Mouse (Mus musculus): ENCODE measurements at regions not wholly inside any gene's neighbourhood (a gene's known extent, or its start where the extent isn't known, plus 50 kb on each side); places are given as distances from the start of the nearest gene placed in this dataset.
A peak's percentile ranks its signal among the peaks of the same experiment; 100 is the strongest.

DNA sequence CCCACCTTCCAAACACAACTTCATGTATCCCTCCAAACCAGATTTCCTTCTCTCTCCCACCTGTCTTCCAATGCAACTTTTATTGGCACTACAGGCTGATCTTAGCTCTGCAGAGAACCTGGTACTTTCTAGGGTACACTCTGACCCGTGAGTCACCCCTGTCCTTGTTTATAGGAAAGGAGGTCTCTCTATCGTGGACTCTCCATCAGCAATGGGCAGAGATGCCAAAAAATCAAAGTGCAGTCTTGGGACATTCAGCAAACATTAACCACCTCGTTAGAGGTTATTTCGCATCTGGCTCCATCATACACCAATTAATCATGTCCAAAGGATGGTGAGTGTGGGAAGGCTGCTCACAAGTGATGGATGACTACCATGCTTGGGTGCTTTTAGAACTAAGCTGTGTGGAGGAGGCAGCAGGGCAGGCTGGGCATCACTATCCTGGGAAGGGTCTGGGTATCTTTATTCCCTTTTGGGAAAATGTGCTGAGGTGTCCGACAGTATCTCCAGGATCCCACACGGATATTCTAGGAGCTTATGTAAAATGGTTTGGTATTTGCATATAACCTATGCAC, 214.0 kb upstream of the Dynlrb2 start:
- no peak for DNase-seq (ENCODE audit: low spot score)

DNA sequence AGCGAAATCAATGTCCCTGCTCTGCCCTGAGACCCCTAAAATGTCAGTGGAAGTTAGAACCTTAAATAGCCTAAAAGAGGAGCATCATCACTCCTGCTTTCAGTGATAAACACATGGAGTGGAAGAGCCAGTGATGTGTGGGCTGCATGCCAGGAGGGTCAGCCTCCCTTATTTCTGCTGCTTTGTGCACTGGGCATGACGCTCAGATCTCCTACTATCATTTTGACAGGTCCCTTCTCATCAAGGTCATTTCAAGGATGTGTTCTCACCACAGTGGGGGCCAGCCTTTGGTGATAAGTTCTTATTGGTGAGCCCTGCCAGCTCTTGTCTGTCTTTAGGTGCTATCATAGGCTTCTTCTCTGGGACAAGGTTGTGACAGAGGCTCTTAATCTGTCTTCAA, 215.5 kb upstream of the Dynlrb2 start:
- DNase-seq (ENCODE audit: low spot score): no peak

DNA sequence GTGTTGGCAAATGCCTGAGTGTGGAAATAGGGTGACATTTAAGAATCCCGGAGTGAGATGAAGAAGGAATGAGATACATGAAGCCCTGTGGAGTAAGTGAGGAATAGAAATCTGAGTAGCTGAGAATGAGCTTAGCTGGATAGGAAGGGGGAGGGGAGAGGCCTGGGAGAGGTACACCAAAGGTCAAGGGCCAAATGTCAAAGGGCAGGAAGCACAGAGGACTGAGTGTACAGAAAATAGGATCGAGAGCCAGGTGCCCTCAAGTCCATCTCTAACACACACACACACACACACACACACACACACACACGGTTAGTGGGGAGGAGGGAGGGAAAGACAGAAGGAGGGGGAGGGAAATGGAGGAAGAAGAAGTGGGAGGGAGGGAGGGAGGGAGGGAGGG, 220.8 kb upstream of the Dynlrb2 start:
- DNase-seq (ENCODE audit: low spot score): no peak

DNA sequence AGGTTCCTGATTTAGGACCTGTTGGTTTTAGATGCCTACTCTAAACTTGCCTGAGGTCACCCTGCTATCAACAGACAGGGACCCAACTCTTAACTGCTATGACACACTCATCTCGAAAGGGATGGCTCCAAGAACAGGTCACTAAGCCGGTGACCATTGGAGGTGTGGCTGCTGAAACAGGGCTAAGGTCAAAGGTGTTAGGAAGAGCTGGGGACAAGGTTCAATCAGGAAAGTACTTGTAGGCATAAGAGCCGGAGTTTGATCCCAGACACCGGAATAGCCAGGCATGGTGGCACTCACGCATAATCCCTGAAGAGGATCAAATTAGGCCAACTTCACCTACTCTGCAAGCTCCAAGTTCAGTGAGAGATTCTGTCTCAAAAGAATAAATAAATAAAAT, 222.4 kb upstream of the Dynlrb2 start:
- DNase-seq (ENCODE audit: low spot score): no peak

DNA sequence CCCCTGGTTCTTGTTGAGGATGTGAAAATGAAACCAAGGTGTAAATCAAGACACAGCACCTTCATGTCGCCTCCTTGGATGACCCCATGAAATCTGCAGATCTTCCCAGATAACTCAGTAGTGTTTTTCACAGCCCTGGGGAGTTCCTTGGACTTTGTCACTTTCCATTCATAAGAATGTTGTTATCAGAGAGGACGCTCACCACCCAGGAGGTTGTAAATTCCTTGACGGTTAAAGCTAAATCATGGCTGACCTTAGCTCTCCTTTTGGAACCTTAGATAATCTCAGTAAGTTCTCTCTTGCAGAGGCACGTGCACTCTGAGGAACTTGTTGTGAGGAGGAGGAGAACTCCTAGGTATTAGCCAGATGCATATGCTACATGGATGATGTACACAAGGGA, 229.8 kb upstream of the Dynlrb2 start:
- DNase-seq (ENCODE audit: low spot score): no peak

DNA sequence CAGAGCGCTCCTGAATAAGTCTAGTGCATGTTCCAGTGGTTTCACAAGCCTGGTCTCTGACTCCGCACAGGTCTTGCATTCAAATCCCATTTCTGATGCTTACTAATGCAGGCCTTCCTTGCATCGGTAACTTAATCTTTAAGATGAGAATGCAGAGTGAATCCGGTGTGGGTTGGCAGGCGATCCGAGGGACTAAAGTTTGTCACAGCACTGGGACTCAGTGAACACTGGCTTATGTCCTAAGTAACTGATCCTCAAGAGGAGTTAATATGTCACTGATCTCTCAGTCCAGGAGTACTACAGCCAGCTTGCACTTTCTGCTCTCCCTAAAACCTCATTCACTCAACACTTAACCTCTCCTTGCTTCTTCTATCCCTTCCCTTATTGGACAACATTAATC, 233.5 kb upstream of the Dynlrb2 start:
- DNase-seq (ENCODE audit: low spot score): no peak

DNA sequence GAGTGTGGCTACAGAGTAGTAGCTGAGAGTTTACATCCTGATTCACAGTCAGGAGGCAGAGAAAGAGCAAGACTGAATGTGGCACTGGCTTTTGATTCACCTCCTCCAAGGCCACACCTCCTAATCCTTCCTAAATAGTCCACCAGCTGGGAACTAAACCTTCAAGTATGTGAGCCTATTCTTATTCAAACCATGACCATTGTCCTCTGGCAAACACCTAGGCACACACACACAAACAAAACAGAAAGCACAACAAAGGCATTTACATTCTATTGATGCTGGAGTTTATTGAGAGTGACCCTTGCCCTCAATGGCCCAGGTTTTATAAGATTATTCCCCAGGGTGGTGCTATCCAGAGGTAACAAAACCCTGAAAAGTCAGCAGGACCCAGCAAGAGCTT, 235.4 kb upstream of the Dynlrb2 start:
- no peak for DNase-seq (ENCODE audit: low spot score)

DNA sequence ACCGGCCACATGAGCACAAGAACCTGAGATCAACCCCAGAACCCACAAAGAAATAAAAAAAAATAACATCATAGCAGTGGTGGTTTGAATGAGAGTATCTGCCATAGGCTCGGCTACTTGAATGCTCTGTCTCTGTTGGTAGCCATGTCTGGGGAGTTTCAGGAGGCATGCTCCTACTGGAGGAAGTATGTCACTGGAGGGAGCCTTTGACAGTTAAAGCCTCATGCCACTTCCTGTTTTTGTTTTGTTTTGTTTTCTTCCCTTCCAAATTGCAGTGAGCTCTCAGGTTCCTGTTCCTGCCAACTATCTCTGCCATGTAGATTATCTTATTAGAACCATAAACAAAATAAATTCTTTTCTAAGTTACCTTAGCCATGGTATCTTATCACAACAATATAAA, 236.1 kb upstream of the Dynlrb2 start:
- DNase-seq (ENCODE audit: low spot score): no peak

DNA sequence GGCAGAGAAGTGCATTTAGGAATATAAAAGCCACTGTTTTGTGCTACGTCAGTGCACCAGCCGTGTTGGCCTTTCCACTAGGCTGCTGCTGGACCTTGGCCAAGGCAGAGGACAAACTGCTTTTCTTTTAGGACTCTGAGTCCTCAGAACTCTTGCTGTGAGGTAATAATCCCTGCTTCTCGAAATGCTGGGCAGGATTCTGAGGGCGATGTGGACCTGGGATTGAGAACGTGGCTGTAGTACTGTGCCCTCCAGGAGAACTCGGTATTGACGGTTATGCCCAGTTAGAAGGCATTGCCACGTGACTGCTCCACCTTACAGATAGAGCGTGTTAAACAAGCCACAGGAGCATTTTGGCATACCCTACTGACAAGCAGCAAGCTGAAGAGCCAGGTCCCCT, 236.6 kb upstream of the Dynlrb2 start:
- peak; percentile 76 for DNase-seq (ENCODE audit: low spot score)

DNA sequence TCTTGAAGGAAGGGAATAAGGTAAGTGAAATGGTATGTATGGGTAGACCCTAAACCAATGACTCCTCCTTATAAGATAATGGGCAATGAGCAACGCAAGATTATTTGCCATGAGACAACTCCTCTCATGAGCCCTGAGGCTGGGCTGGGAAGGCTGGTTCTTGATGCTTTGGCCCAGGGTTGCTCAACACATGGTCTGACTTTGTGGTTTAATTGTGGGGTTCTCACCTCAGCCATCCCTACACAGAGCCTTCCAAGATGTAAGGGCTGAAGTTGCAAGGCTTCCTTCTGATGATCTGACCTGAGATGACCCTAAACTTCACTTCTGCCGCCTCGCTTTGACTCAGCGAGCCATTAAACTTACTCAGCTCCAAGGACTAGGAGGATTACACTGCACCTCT, 237.8 kb upstream of the Dynlrb2 start:
- DNase-seq (ENCODE audit: low spot score): no peak

DNA sequence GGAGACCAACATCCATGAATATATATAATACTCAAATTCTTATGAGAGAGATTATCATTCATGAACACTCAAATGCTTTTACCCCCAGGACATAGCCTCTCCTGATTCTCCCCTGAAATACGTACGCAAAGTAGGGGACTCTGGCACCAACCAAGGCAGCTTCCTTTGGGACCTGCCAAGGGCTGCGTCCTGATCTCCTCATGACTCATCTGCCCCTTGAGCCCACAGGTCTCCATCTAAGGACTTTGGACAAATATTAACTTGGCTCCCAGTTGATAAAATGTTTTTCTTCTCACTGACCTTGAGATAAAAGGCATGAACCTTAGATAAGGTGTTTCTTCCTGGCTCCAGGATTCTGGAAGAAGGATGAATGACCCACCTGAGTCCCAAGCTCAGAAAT, 239.2 kb upstream of the Dynlrb2 start:
- DNase-seq (ENCODE audit: low spot score): no peak

DNA sequence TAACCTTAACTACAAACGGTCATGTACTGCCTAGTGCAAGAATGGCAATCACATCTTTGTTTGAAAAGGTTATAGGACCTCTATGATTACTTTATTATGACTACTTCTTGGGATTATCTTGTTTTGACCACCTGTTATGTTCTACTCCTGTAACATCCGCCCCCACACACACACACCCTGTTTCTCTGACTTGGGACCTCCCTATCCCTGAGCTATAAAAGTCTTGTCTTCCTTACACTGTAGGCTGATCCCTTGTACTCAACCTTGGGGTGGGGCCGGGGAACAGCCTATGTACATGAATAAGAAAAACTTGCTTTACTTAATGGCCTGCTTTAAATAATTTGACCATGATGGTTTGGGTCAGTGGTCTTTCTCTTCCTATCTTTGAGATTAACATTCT, 240.7 kb upstream of the Dynlrb2 start:
- no peak for DNase-seq (ENCODE audit: low spot score)

DNA sequence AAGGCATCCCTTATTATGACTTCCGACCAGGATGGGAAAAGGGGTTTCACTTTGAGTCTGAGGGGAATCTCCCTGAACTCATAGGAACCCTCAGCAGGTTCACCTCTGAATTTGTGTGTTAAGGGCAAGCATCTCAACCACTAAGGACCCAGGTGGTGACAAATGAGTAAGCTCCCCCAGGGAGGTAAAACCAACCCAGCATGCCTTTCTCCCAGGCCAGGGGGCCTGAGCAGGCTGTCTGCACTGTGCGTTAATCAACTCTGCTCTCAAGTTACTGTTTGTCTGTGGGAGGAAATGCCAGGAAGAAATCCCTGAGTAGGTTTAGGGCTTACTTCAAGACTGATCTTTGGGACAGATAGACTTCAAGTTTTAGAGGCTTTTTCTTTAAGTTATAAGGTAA, 243.5 kb upstream of the Dynlrb2 start:
- no peak for DNase-seq (ENCODE audit: low spot score)

DNA sequence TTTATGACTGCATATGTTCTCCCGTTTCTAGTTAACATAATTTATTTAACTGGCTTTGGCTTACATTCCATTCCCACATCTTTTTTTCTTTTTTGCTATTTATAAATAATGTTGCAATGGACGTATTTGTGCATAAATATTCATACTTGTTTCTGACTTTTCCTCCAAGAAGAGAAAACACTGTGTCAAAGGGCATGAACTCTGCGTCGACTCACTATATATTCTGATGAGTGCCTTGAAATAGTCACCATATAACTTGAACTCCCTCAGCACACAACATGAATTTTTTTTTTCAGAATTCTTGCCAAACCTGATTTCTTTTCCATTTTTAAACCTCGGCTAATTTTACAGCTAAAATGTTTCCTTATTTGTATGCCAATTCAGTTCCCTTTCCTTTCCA, 249.4 kb upstream of the Dynlrb2 start:
- DNase-seq (ENCODE audit: low spot score): no peak

DNA sequence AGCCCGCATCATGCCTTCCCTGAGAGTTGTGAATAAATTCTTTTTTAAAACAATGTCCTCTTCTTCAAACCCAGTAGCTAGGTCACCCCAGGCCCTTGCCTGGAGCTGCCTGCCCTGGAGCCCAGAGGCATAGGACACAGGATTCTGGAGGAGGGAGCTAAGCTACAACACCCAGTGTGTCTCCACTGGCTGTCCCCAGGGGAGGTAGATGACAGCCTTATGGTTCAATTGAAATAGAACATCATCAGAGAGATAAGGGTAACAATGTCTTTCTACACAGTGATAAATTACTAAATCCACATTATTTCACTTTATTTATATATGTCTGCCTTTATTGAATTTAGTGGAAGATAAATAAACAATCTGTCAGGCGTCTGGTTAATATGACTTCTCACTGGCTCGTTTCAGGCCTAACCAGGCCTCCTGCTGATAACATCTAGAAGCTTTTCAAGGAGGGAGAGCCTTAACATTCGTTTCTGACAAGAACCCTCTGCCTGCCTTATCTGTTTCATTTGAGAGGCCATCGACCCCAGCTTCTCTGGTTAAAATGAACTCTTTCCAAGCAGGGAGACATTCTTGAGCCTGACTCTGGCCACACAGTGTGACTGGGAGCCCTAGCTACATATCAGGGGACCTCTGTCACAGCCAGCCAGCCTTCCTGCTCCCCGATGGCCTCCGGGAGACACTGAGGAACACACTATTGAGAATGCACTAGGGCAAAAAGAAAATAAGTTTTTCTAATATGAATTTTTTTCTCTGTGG, 252.1 kb upstream of the Dynlrb2 start:
- no peak for DNase-seq (ENCODE audit: low spot score)

DNA sequence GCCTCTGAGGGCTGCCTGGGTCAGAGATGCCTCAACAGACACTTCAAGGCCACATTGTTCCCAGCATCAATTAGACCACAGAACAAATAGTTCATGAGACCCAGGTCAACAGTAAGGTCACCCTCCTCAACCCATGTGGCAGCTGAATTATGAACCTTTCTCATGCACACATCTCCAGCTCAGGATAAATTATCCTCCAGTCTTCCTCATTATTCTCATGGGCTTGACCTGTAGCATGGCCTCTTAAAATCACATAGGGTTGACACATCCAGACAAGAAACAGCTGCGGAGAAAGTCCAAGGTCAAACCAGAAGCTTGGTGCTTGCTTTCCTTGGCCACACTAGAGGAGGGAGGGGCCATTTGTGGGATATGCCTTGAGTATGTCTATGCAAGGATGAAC, 256.4 kb upstream of the Dynlrb2 start:
- no peak for DNase-seq (ENCODE audit: low spot score)

DNA sequence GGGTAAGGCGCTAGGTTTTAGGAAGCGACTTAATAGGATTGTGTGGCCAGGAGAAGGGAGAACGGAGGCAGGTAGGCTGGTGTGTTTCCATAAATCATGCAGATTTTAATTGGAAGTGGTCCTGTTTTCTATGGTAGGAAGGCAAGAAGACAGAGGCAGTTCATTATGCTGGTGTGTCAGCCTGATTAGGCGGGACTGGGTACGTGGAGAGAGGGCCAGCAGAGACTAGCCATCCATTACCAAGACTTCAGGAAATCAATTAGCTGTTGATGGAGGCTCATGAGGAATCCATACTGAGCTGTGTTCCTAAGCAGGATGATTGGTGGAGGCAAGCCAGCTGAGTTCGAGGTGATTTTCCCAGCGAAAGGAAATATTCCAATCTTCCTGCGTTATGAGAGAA, 261.3 kb upstream of the Dynlrb2 start:
- DNase-seq (ENCODE audit: low spot score): no peak

DNA sequence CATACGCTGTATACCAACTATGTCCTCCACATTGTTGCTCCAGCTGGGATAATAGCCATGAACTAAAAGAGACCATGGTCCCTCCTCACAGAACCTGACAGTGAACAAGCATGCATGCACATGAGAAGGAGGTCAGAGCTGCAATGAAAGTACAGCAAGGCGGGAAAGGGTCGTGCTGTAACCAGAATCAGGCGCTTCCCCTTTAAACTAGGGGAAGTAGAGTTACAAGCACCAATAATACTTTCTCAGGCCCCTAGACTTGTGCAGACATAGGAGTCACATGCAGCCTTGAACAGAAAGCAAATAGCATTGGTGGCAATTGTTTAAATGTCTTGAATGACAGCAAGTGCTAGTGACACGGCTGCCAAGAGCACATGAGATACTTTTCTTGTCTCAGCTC, 261.8 kb upstream of the Dynlrb2 start:
- no peak for DNase-seq (ENCODE audit: low spot score)

DNA sequence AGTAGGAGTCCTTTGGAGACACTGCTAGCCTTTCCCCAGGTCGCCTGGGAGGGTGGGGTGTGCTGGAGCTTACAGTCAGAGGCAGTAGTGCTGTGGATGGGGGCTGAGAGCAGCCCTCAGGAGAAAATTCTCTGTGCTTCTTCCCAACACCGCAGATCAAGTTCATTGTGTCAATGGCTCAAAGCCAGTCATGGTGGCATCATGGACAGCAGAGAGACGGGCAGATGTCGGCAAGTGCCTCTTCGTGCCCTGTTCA, 262.9 kb upstream of the Dynlrb2 start:
- no peak for DNase-seq (ENCODE audit: low spot score)

DNA sequence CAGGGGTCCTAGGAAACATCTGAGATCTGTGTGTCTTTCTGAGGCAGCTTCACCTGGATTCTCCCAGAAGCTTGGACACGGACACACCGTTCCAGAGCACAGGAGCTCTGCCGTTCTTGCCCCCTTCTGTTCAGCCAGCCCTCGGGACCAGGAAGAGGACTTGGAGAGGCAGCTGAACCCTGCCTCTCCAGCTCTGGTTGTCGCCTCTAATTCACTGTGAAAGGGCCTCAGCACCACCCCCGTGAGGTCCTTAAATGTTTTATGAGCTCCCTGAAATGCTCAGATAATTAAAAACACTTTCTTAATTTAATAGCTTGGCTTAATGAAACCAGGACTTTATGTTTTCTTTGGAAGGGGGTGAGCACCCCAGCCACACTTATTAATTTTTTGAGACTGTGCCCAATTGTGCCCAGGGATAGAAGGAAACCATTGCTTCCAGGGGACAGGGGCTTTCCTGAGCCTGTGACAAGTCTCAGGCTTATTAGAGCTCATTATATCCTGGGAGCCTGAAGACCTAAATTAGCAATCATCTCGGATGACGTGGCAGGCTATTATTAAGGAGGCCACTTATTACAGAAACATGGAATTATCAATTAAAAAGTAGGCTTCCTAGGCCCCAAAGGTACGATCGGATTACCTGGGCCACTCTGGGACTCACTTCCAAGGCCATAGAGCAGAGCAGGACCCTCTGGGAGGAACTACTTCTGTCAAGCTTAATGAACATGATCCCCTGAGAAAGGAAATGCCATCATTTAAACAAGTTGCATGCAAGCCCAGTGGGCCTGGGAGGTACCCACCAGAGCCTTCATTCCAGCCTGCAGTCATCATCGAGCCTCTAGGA, 263.4 kb upstream of the Dynlrb2 start:
- DNase-seq (ENCODE audit: low spot score): no peak

DNA sequence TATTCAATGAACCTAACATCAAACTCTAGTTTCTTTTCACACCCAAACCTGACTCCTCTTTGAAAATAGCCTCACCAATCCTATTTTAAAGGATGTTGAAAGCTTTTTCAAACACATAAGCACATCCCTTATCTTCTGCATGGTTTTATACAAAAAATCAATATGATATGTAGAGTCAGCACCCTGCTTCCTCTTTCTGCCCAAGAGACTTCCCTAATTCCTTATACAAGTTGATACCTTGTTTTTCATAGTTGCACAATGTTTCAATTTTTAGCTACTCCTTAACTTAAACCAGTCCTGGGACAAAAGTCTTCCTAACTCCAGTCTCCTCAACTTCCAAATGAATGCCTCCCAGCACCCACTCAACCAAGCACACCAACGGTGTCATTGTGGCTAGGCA, 266.1 kb upstream of the Dynlrb2 start:
- DNase-seq (ENCODE audit: low spot score): no peak

DNA sequence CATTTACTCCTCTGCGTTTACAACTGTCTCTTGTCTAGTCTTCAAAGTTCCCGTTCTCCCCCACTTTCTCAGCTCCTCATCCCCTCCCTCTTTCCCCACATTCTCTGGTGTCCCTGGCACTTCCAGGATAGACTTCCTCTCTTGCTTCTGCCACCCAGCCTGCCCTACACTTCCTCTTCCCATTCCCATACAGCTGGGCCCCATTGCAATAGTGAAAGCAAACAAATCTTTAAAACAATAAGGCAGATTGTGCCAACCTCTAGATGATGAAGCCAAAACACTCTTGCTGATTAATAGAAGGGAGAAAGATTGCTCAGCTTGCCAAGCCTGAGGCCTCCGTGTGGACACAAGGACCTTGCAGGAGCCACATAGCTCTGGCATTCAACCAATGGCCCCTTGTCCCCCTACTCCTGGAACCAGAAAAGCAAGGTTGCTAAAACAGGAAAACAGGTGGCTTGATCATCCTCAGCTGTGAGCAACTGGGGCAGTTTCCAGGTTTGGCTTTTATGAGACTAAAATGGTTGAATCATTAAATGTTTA, 267.1 kb upstream of the Dynlrb2 start:
- DNase-seq (ENCODE audit: low spot score): no peak

DNA sequence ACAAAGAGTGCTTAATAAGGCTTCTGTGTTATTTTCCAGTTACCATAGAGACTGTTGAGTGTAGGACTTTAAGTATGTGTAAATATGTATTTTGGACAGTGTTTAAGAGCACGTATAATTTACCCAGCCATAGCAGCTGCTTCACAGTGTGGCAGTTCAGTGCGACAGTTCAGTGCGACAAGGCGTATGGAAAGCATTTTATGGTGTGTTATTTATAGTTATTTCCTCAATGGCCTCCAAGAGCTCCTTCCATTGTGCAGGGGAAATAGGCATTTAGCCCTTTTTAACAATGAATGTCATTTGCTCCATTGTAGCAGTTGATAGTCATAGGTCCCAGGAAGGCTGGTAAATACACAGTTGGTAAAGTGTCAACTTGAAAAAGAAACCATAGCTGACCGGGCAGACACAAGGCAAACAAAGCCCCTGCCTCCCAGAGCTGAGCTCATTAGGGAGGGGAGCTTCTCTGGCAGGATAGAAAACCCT, 275.1 kb upstream of the Dynlrb2 start:
- DNase-seq (ENCODE audit: low spot score): no peak

All from testis, postnatal 10 days (tissue).